Mouse (Mus musculus): ENCODE results near the gene Ehhadh. TPM values are rescaled to one million over a fixed set of nuclear protein-coding genes. Genes with fewer than 3 reads are reported as not detected.

Ehhadh gene
- total and polyA plus RNA-seq, 2 experiments from 2014 or later: 1.7 to 2.1 TPM

- TF ChIP-seq CTCF (IDR thresholded peaks at IDR 0.05): peak; percentile 36
- Histone ChIP-seq H3K4me3 (ENCODE audit: low read depth, low read length) (no peak overlapping the region), H3K9ac (replicated peaks; ENCODE audit: low read length, poor library complexity, severe bottlenecking) (no peak overlapping the region), H3K36me3 (ENCODE audit: insufficient read depth, low read length) (no peaks in the 10 kb centered on the region), H3K27ac (ENCODE audit: low read depth, low read length) (no peak overlapping the region), H3K9me3 (ENCODE audit: low read length) (no peaks in the 10 kb centered on the region), H3K4me2 (ENCODE audit: low read depth, low read length, poor library complexity, severe bottlenecking) (no peak overlapping the region), H3K27me3 (ENCODE audit: insufficient read depth, low read length) (no peaks in the 10 kb centered on the region), H3K4me1 (ENCODE audit: insufficient read depth, low read length) (no peaks in the 10 kb centered on the region)
- DNase-seq (ENCODE audit: low spot score) (no peak), ATAC-seq (ENCODE audit: low FRiP score) (no peak)
- whole genome bisulfite sequencing: 79% methylated on average over 1 of the region's 1 CpGs
Measured at GRCm38 (mm10) chr16:21833469-21833868, 45.9 kb upstream of the Ehhadh start.

- Histone ChIP-seq H3K9me3 (ENCODE audit: low read length) (no peaks in the 10 kb centered on the region), H3K9ac (replicated peaks; ENCODE audit: low read length, poor library complexity, severe bottlenecking) (no peak overlapping the region), H3K36me3 (ENCODE audit: insufficient read depth, low read length) (no peaks in the 10 kb centered on the region), H3K27ac (ENCODE audit: low read depth, low read length) (no peak overlapping the region), H3K4me3 (ENCODE audit: low read depth, low read length) (no peak overlapping the region), H3K4me1 (ENCODE audit: insufficient read depth, low read length) (no peaks in the 10 kb centered on the region), H3K27me3 (ENCODE audit: insufficient read depth, low read length) (no peaks in the 10 kb centered on the region), H3K4me2 (ENCODE audit: low read depth, low read length, poor library complexity, severe bottlenecking) (no peak overlapping the region)
- ATAC-seq (ENCODE audit: low FRiP score) (no peak), DNase-seq (ENCODE audit: low spot score) (no peak)
- no peak for TF ChIP-seq CTCF (IDR thresholded peaks at IDR 0.05)
- WGBS: 80% methylated on average over 5 of the region's 5 CpGs
Measured at GRCm38 (mm10) chr16:21831764-21832163, 44.2 kb upstream of the Ehhadh start.

- Histone ChIP-seq H3K27me3 (ENCODE audit: insufficient read depth, low read length) (no peaks in the 10 kb centered on the region), H3K27ac (ENCODE audit: low read depth, low read length) (no peak overlapping the region), H3K4me1 (ENCODE audit: insufficient read depth, low read length) (no peaks in the 10 kb centered on the region), H3K9ac (replicated peaks; ENCODE audit: low read length, poor library complexity, severe bottlenecking) (no peak overlapping the region), H3K9me3 (ENCODE audit: low read length) (no peaks in the 10 kb centered on the region), H3K4me3 (ENCODE audit: low read depth, low read length) (no peak overlapping the region), H3K36me3 (ENCODE audit: insufficient read depth, low read length) (no peaks in the 10 kb centered on the region), H3K4me2 (ENCODE audit: low read depth, low read length, poor library complexity, severe bottlenecking) (no peak overlapping the region)
- 69% methylated on average over 6 of the region's 6 CpGs for WGBS
- no peak for TF ChIP-seq CTCF (IDR thresholded peaks at IDR 0.05)
- ATAC-seq (ENCODE audit: low FRiP score) (no peak), DNase-seq (ENCODE audit: low spot score) (no peak)
Measured at GRCm38 (mm10) chr16:21830784-21831183, 43.2 kb upstream of the Ehhadh start.

- Histone ChIP-seq H3K36me3 (ENCODE audit: insufficient read depth, low read length) (no peaks in the 10 kb centered on the region), H3K27me3 (ENCODE audit: insufficient read depth, low read length) (no peaks in the 10 kb centered on the region), H3K4me3 (ENCODE audit: low read depth, low read length) (no peak overlapping the region), H3K27ac (ENCODE audit: low read depth, low read length) (no peak overlapping the region), H3K9ac (replicated peaks; ENCODE audit: low read length, poor library complexity, severe bottlenecking) (no peak overlapping the region), H3K9me3 (ENCODE audit: low read length) (no peaks in the 10 kb centered on the region), H3K4me2 (ENCODE audit: low read depth, low read length, poor library complexity, severe bottlenecking) (no peak overlapping the region), H3K4me1 (ENCODE audit: insufficient read depth, low read length) (no peaks in the 10 kb centered on the region)
- no peak for TF ChIP-seq CTCF (IDR thresholded peaks at IDR 0.05)
- DNase-seq (ENCODE audit: low spot score) (no peak), ATAC-seq (ENCODE audit: low FRiP score) (no peak)
- 41% methylated on average over 5 of the region's 5 CpGs for WGBS
Measured at GRCm38 (mm10) chr16:21829711-21830110, 42.1 kb upstream of the Ehhadh start.

- no peak overlapping the region for H3K4me2 ChIP-seq (ENCODE audit: low read depth, low read length, poor library complexity, severe bottlenecking)
- H3K36me3 ChIP-seq (ENCODE audit: insufficient read depth, low read length): no peaks in the 10 kb centered on the region
- no peak overlapping the region for H3K4me3 ChIP-seq (ENCODE audit: low read depth, low read length)
- H3K9me3 ChIP-seq (ENCODE audit: low read length): no peaks in the 10 kb centered on the region
- H3K27ac ChIP-seq (ENCODE audit: low read depth, low read length): no peak overlapping the region
- DNase-seq (ENCODE audit: low spot score): no peak
- WGBS: 74% methylated on average over 4 of the region's 4 CpGs
- H3K27me3 ChIP-seq (ENCODE audit: insufficient read depth, low read length): no peaks in the 10 kb centered on the region
- no peaks in the 10 kb centered on the region for H3K4me1 ChIP-seq (ENCODE audit: insufficient read depth, low read length)
- no peak for ATAC-seq (ENCODE audit: low FRiP score)
- no peak for TF ChIP-seq CTCF (IDR thresholded peaks at IDR 0.05)
- no peak overlapping the region for H3K9ac ChIP-seq (replicated peaks; ENCODE audit: low read length, poor library complexity, severe bottlenecking)
Measured at GRCm38 (mm10) chr16:21827581-21827980, 40.0 kb upstream of the Ehhadh start.

- DNase-seq (ENCODE audit: low spot score) (no peak), ATAC-seq (ENCODE audit: low FRiP score) (no peak)
- Histone ChIP-seq H3K4me3 (ENCODE audit: low read depth, low read length) (no peak overlapping the region), H3K4me1 (ENCODE audit: insufficient read depth, low read length) (no peaks in the 10 kb centered on the region), H3K36me3 (ENCODE audit: insufficient read depth, low read length) (no peaks in the 10 kb centered on the region), H3K4me2 (ENCODE audit: low read depth, low read length, poor library complexity, severe bottlenecking) (no peak overlapping the region), H3K27me3 (ENCODE audit: insufficient read depth, low read length) (no peaks in the 10 kb centered on the region), H3K27ac (ENCODE audit: low read depth, low read length) (no peak overlapping the region), H3K9ac (replicated peaks; ENCODE audit: low read length, poor library complexity, severe bottlenecking) (no peak overlapping the region), H3K9me3 (ENCODE audit: low read length) (no peaks in the 10 kb centered on the region)
- 72% methylated on average over 4 of the region's 4 CpGs for WGBS
- no peak for TF ChIP-seq CTCF (IDR thresholded peaks at IDR 0.05)
Measured at GRCm38 (mm10) chr16:21827153-21827552, 39.5 kb upstream of the Ehhadh start.
